Mouse (Mus musculus) limb, embryonic 14.5 days (tissue): Measurements from ENCODE around the gene Taar7a. TPM values are rescaled to one million over a fixed set of nuclear protein-coding genes. Genes with fewer than 3 reads are reported as not detected.

Experiments
- ATAC-seq: fragments of 200-750 bp; cut with Nextera tagmentation; 2 replicates; pipeline ENCODE4 v1.8.0; 2017; ENCODE audit warnings: low read depth, moderate number of reproducible peaks, moderate TSS enrichment; ENCODE audit not compliant: low FRiP score
- DNase-seq: peaks from one replicate; pipeline ENCODE4 v3.0.0-alpha.2; 2015; ENCODE audit warnings: low spot score
- H3K27ac ChIP-seq: fragments of 300-500 bp; sonication (generic); replicated peaks from 2 replicates; pipeline ENCODE4 v1.5.1; 2014; ENCODE audit warnings: low read depth, mild to moderate bottlenecking, low read length, moderate library complexity, mixed read lengths
- H3K27me3 ChIP-seq: fragments of 300-500 bp; sonication (generic); 2 replicates; pipeline ENCODE4 v1.6.1; 2014; ENCODE audit warnings: low read length, mixed read lengths; ENCODE audit not compliant: control insufficient read depth, insufficient read depth
- H3K36me3 ChIP-seq: fragments of 300-500 bp; sonication (generic); 2 replicates; pipeline ENCODE4 v1.6.1; 2014; ENCODE audit warnings: mild to moderate bottlenecking, low read length, moderate library complexity, mixed read lengths; ENCODE audit not compliant: control insufficient read depth, insufficient read depth
- H3K4me1 ChIP-seq: fragments of 300-500 bp; sonication (generic); 2 replicates; pipeline ENCODE4 v1.6.1; 2014; ENCODE audit warnings: antibody characterized with exemption, low read length, mixed read lengths; ENCODE audit not compliant: control insufficient read depth, insufficient read depth
- H3K4me2 ChIP-seq: fragments of 300-500 bp; sonication (generic); replicated peaks from 2 replicates; pipeline ENCODE4 v1.6.1; 2014; ENCODE audit warnings: low read depth, mild to moderate bottlenecking, low read length, moderate library complexity; ENCODE audit not compliant: severe bottlenecking
- H3K4me3 ChIP-seq: fragments of 300-500 bp; sonication (generic); replicated peaks from 2 replicates; pipeline ENCODE4 v1.5.1; 2014; ENCODE audit warnings: low read length
- H3K9ac ChIP-seq: fragments of 300-500 bp; sonication (generic); 2 replicates; pipeline ENCODE4 v1.6.1; 2014; ENCODE audit warnings: mild to moderate bottlenecking, low read depth, low read length, moderate library complexity; ENCODE audit not compliant: severe bottlenecking
- H3K9me3 ChIP-seq: fragments of 300-500 bp; sonication (generic); 2 replicates; pipeline ENCODE4 v1.6.1; 2016; ENCODE audit warnings: low read length; ENCODE audit not compliant: control insufficient read depth
- POLR2A ChIP-seq: fragments of 200-500 bp; IDR thresholded peaks from 2 replicates; pipeline ENCODE4 v1.8.0; 2012; ENCODE audit warnings: inconsistent platforms, mild to moderate bottlenecking, moderate library complexity, borderline replicate concordance; ENCODE audit not compliant: insufficient read depth, insufficient read length; ENCODE audit errors: extremely low read depth
- WGBS: fragments of 180-500 bp; shearing (Covaris S2); extraction: QIAGEN DNeasy Blood & Tissue Kit; methylation state at CpG from one replicate; pipeline ENCODE4 v1.1.7; 2014; 5-methylcytosine and 5-hydroxymethylcytosine counted together
- polyA plus RNA-seq, 2 experiments: library from polyadenylated mRNA; depleted of rRNA in 1 of 2; stranded (reverse) in 1 of 2; unstranded in 1 of 2; fragments of >200 nt; fragmentation: Nextera tagmentation in 1 of 2; extraction: Ambion mirVana in 1 of 2; gene quantifications; 2 replicates each; pipeline versions ENCODE4 v1.2.1 to v1.2.3; 2012 to 2014

Taar7a gene
- polyA plus RNA-seq, 2 experiments, result not detected

DNA sequence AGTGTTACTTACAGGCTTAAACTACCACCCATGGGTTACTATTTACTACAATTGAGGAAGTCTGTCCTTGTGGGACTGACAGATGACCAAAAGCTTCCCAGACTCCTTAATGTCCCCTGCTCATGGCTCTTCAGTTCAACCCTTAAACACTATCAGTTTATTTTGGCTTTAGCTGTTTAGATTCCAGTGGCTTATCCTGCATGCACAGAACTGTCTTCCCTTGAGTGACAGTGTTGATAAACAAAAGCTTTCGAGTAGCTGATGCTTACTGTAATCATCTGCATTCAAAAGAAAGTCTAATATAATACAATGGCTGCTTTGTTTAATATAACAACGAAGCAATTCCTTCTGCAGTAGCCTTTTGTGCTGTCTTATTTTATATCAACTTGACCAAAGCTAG lies 13.8 kb upstream of the Taar7a start:
- Histone ChIP-seq H3K9ac (no peak overlapping the region), H3K36me3 (no peaks in the 10 kb centered on the region), H3K27ac (no peak overlapping the region), H3K4me3 (no peak overlapping the region), H3K4me2 (no peak overlapping the region), H3K4me1 (no peaks in the 10 kb centered on the region), H3K27me3 (no peaks in the 10 kb centered on the region), H3K9me3 (no peaks in the 10 kb centered on the region)
- WGBS, result 75% methylated on average over 2 of the region's 2 CpGs
- no peak for TF ChIP-seq POLR2A
- DNase-seq (no peak), ATAC-seq (no peak)

DNA sequence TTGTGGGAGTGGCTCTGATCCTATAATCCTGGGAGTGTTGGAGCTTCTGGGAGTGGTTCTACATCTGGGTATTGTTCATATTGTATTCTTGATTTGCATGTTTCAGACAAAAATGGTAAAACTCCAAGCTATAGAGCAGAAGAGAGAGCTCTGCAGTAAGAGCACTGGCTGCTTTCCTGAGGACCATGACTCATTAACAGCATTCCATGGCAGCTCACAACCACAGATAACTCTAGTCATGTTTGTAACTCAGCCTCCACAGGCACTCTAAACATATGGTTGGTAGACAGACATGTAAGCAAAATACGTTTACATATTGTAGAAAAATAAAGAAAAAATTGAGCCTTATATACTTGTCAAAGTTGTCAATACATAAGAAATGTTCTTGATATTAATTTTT lies 13.2 kb upstream of the Taar7a start:
- ATAC-seq (no peak), DNase-seq (no peak)
- Histone ChIP-seq H3K4me3 (no peak overlapping the region), H3K4me1 (no peaks in the 10 kb centered on the region), H3K4me2 (no peak overlapping the region), H3K36me3 (no peaks in the 10 kb centered on the region), H3K9me3 (no peaks in the 10 kb centered on the region), H3K27me3 (no peaks in the 10 kb centered on the region), H3K9ac (no peak overlapping the region), H3K27ac (no peak overlapping the region)
- WGBS, result 76% methylated on average over 1 of the region's 1 CpGs
- no peak for TF ChIP-seq POLR2A

DNA sequence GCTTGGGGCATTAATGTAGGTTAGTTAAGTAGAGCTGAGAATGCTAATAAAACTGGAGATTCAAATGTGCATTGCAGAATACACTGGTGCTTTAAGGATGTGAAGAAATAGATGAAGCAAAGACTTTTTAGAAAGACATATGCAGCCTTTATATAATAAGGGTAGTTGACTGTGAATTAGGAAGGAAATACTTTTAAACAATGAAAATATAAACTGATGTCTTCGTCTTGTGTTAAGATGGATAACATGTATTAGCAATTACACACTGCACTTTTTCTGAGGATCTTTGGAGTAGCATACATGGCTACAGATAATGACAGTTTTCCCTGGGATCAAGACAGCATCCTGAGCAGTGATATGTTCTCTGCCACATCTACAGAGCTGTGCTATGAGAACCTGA lies 6.4 kb upstream of the Taar7a start, which contains the start of gene Taar7b:
Gene Taar7b, plus strand, starts transcription at position 301 of the 400 bp plus-strand sequence.
- no peak within 1 kb of the TSS for H3K9ac ChIP-seq
- no peaks in the 10 kb centered on the region for H3K27me3 ChIP-seq
- no peaks in the 10 kb centered on the region for H3K9me3 ChIP-seq
- H3K4me3 ChIP-seq, result no peak within 1 kb of the TSS
- H3K27ac ChIP-seq, result no peak within 1 kb of the TSS
- DNase-seq (no peak), ATAC-seq (no peak)
- no peak for TF ChIP-seq POLR2A
- no peaks in the 10 kb centered on the region for H3K36me3 ChIP-seq
- 78% methylated on average over 1 of the region's 1 CpGs for WGBS
- no peaks in the 10 kb centered on the region for H3K4me1 ChIP-seq
- no peak within 1 kb of the TSS for H3K4me2 ChIP-seq

DNA sequence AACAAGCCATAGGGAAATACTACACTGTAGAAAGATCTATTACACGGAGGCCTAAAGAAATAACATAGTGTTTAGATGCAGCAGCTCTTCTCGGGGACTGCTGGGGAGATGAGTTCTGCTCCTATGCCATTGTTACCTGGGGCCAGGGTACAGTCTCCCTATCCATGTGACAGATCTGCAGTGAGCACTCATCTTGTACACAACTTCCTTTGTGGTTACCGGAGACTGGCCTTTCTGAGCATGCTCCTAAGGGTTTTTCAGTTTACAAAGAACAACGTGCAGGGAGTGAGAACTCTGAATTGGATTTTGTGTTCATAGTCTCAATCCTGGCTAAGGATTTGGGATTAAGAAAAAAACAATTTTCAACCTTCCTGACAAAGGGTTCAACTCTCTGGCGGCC lies 6.9 kb downstream of the Taar7a start:
- Histone ChIP-seq H3K9ac (no peak overlapping the region), H3K9me3 (no peaks in the 10 kb centered on the region), H3K36me3 (no peaks in the 10 kb centered on the region), H3K27ac (no peak overlapping the region), H3K27me3 (no peaks in the 10 kb centered on the region), H3K4me3 (no peak overlapping the region), H3K4me1 (no peaks in the 10 kb centered on the region), H3K4me2 (no peak overlapping the region)
- ATAC-seq (no peak), DNase-seq (no peak)
- 75% methylated on average over 5 of the region's 5 CpGs for WGBS
- no peak for TF ChIP-seq POLR2A

DNA sequence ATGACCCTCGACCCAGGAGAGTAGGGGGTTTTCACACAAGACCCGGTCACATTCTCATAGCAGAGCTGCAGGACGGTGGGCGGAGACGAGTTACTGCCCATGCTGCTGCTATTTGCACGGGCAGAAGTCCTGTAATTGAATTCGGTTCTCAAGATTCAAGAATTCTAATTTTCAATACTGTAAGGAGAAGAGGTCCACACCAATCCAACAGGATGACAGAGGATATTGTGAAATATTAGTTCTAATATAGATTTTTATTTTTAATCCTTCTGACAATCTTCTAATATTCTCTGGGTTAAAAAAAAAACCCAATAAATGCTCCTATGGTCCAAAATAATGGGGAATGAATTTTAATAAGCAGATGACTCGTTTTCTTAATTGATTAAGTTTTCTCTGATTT lies 7.7 kb downstream of the Taar7a start, which contains the start of gene Taar6:
Gene Taar6, minus strand, starts transcription at position 101 of the 400 bp plus-strand sequence.
- Histone ChIP-seq H3K36me3 (no peaks in the 10 kb centered on the region), H3K4me1 (no peaks in the 10 kb centered on the region), H3K27me3 (no peaks in the 10 kb centered on the region), H3K9ac (no peak within 1 kb of the TSS), H3K4me2 (no peak within 1 kb of the TSS), H3K9me3 (no peaks in the 10 kb centered on the region), H3K4me3 (no peak within 1 kb of the TSS), H3K27ac (no peak within 1 kb of the TSS)
- DNase-seq (no peak), ATAC-seq (no peak)
- WGBS, result 81% methylated on average over 8 of the region's 8 CpGs
- no peak for TF ChIP-seq POLR2A
